Mouse (Mus musculus) hindbrain, embryonic 13.5 days (tissue): ENCODE results near the gene Erbb4. TPM values are rescaled to one million over a fixed set of nuclear protein-coding genes. Genes with fewer than 3 reads are reported as not detected.

Source experiments
- ATAC-seq: fragments of 200-750 bp; cut with Nextera tagmentation; 2 replicates; pipeline ENCODE4 v1.8.0; 2017; ENCODE audit warnings: moderate TSS enrichment; ENCODE audit not compliant: low FRiP score
- H3K27ac ChIP-seq: fragments of 300-500 bp; sonication (generic); 2 replicates; pipeline ENCODE4 v1.5.1; 2015; ENCODE audit warnings: inconsistent platforms, mild to moderate bottlenecking, moderate library complexity
- H3K27me3 ChIP-seq: fragments of 300-500 bp; sonication (generic); 2 replicates; pipeline ENCODE4 v1.6.1; 2015; ENCODE audit warnings: mild to moderate bottlenecking, inconsistent platforms
- H3K36me3 ChIP-seq: fragments of 300-500 bp; sonication (generic); 2 replicates; pipeline ENCODE4 v1.6.1; 2015; ENCODE audit warnings: mild to moderate bottlenecking, inconsistent platforms
- H3K4me1 ChIP-seq: fragments of 300-500 bp; sonication (generic); replicated peaks from 2 replicates; pipeline ENCODE4 v1.6.1; 2015; ENCODE audit warnings: inconsistent platforms
- H3K4me2 ChIP-seq: fragments of 300-500 bp; sonication (generic); 2 replicates; pipeline ENCODE4 v1.6.1; 2015; ENCODE audit warnings: inconsistent platforms, mild to moderate bottlenecking, moderate library complexity
- H3K4me3 ChIP-seq: fragments of 300-500 bp; sonication (generic); 2 replicates; pipeline ENCODE4 v1.5.1; 2015; ENCODE audit warnings: mild to moderate bottlenecking, inconsistent platforms
- H3K9ac ChIP-seq: fragments of 300-500 bp; sonication (generic); 2 replicates; pipeline ENCODE4 v1.6.1; 2015; ENCODE audit warnings: mild to moderate bottlenecking, inconsistent platforms
- H3K9me3 ChIP-seq: fragments of 300-500 bp; sonication (generic); 2 replicates; pipeline ENCODE4 v1.6.1; 2016; ENCODE audit warnings: inconsistent platforms
- WGBS: fragments of 180-500 bp; shearing (Covaris S2); methylation state at CpG from one replicate; pipeline ENCODE4 v1.1.7; 2015; 5-methylcytosine and 5-hydroxymethylcytosine counted together
- polyA plus RNA-seq: library from polyadenylated mRNA; unstranded; fragments of >200 nt; fragmentation: Nextera tagmentation; extraction: Ambion mirVana; gene quantifications from 2 replicates; pipeline ENCODE4 v1.2.1, GENCODE M21; 2015

Gene Erbb4
- polyA plus RNA-seq, 1 experiment from 2014 or later: 13.7 TPM

- Histone ChIP-seq H3K9ac (peak overlapping the region; percentile 89), H3K4me3 (peak overlapping the region; percentile 78), H3K36me3 (no peaks in the 10 kb centered on the region), H3K9me3 (no peaks in the 10 kb centered on the region), H3K4me2 (peak overlapping the region; percentile 89), H3K27ac (peak overlapping the region; percentile 85), H3K4me1 (peaks cover 28% of the 10 kb centered on the region), H3K27me3 (peaks cover 11% of the 10 kb centered on the region; the same call in 1 of the 2 replicates)
- WGBS: under 1% methylated on average over 29 of the region's 29 CpGs
- ATAC-seq: peak; percentile 44
Observed at GRCm38 (mm10) chr1:69105493-69106321, 2.2 kb downstream of the Erbb4 start.

- Histone ChIP-seq H3K27me3 (peaks cover 11% of the 10 kb centered on the region; the same call in 1 of the 2 replicates), H3K4me3 (peak overlapping the region; percentile 78), H3K36me3 (no peaks in the 10 kb centered on the region), H3K27ac (peak overlapping the region; percentile 85), H3K9me3 (no peaks in the 10 kb centered on the region), H3K4me2 (peak overlapping the region; percentile 89), H3K9ac (peak overlapping the region; percentile 89), H3K4me1 (peaks cover 28% of the 10 kb centered on the region)
- ATAC-seq: no peak
- WGBS: 0% methylated on average over 13 of the region's 13 CpGs
Observed at GRCm38 (mm10) chr1:69105096-69105492, 2.8 kb downstream of the Erbb4 start.

- Histone ChIP-seq H3K4me2 (peak overlapping the region; percentile 34), H3K9ac (peak overlapping the region; percentile 43; the same call in 1 of the 2 replicates), H3K9me3 (no peaks in the 10 kb centered on the region), H3K27ac (0 out of 2 replicates have a peak overlapping the region, but pooled peaks have one; percentile 12), H3K27me3 (no peaks in the 10 kb centered on the region), H3K36me3 (no peaks in the 10 kb centered on the region), H3K4me1 (peaks cover 24% of the 10 kb centered on the region), H3K4me3 (peak overlapping the region; percentile 12; the same call in 1 of the 2 replicates)
- ATAC-seq: no peak
- 54% methylated on average over 6 of the region's 6 CpGs for WGBS
Observed at GRCm38 (mm10) chr1:69103211-69103706, 4.6 kb downstream of the Erbb4 start.

DNA sequence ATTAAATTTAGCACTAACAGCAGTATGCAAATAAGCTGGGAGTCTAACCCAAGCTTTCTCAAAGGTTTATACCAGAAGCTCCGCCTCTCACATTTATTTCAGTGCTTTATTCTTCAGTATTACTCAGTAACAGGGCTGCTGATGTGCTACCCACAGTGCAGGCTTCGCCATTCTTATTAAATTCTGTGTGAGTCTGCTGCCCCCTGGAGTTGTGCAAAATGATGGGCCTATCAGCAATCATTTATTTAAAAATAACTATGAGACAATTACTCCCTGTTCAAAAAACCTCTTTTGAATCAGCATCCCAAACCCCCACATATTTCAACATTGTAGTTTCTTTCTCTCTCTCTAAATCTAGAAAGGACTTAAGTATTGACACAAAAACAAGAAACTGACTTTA lies 6.2 kb downstream of the Erbb4 start:
- Histone ChIP-seq H3K4me1 (peaks cover 24% of the 10 kb centered on the region), H3K9ac (no peak overlapping the region), H3K9me3 (no peaks in the 10 kb centered on the region), H3K4me2 (no peak overlapping the region), H3K36me3 (no peaks in the 10 kb centered on the region), H3K27me3 (no peaks in the 10 kb centered on the region), H3K4me3 (no peak overlapping the region), H3K27ac (no peak overlapping the region)
- WGBS: 69% methylated on average over 2 of the region's 2 CpGs
- ATAC-seq: no peak

GRCm38 (mm10) chr1:69093052-69093451 lies 14.8 kb downstream of the Erbb4 start:
- no peak for ATAC-seq
- H3K9ac ChIP-seq: no peak overlapping the region
- no peaks in the 10 kb centered on the region for H3K9me3 ChIP-seq
- H3K27me3 ChIP-seq: no peaks in the 10 kb centered on the region
- WGBS: 57% methylated on average over 3 of the region's 3 CpGs
- no peak overlapping the region for H3K4me3 ChIP-seq
- no peaks in the 10 kb centered on the region for H3K36me3 ChIP-seq
- no peaks in the 10 kb centered on the region for H3K4me1 ChIP-seq
- H3K4me2 ChIP-seq: no peak overlapping the region
- H3K27ac ChIP-seq: no peak overlapping the region

DNA sequence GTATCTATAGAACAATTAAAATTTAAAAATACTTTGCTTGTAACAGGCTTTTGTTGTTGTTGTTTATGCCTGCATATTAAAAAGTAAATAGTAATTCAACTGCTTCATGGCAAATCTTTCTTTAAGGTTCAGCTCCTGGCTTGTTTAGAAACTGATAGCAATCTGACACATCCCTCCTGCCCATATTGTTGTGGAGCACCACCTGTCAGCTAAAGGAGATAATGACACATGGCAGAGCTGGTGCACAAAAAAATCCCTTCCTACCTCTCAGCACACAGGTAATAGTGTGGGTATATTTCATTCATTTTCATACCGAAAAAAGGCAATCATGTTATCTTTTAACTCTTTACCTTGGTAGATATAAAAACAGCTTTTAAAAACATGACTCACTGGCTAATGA lies 18.5 kb downstream of the Erbb4 start:
- no peak overlapping the region for H3K27ac ChIP-seq
- no peaks in the 10 kb centered on the region for H3K9me3 ChIP-seq
- no peaks in the 10 kb centered on the region for H3K36me3 ChIP-seq
- ATAC-seq: no peak
- no peak overlapping the region for H3K9ac ChIP-seq
- 89% methylated on average over 1 of the region's 1 CpGs for WGBS
- H3K4me1 ChIP-seq: no peaks in the 10 kb centered on the region
- no peak overlapping the region for H3K4me3 ChIP-seq
- H3K4me2 ChIP-seq: no peak overlapping the region
- no peaks in the 10 kb centered on the region for H3K27me3 ChIP-seq

DNA sequence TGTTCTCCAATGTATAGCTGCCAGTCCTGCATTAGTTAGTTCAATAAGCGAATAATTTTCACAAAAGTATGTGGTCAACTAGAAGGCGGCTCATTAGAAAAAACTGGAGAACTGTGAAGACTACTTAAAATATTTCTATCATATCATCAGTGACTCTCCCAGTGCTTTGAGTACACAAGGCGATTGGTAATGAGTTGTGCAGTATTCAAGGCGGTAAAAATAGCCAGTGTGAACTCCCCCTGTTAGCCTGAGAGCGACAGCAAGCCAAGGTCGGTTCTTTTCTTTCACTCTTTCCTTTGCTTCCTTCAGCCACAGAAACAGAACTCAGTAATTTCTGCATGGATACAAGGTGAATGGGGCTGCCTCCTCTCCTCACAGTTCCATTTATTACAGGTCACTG lies 22.1 kb downstream of the Erbb4 start:
- no peak overlapping the region for H3K4me3 ChIP-seq
- H3K9ac ChIP-seq: no peak overlapping the region
- H3K4me1 ChIP-seq: no peaks in the 10 kb centered on the region
- 73% methylated on average over 6 of the region's 6 CpGs for WGBS
- H3K36me3 ChIP-seq: peaks cover 4% of the 10 kb centered on the region; the same call in 1 of the 2 replicates
- H3K4me2 ChIP-seq: no peak overlapping the region
- H3K27ac ChIP-seq: no peak overlapping the region
- no peaks in the 10 kb centered on the region for H3K9me3 ChIP-seq
- no peak for ATAC-seq
- H3K27me3 ChIP-seq: no peaks in the 10 kb centered on the region

- Histone ChIP-seq H3K36me3 (no peaks in the 10 kb centered on the region), H3K9ac (no peak overlapping the region), H3K4me1 (no peaks in the 10 kb centered on the region), H3K27me3 (no peaks in the 10 kb centered on the region), H3K27ac (no peak overlapping the region), H3K4me3 (no peak overlapping the region), H3K9me3 (no peaks in the 10 kb centered on the region), H3K4me2 (no peak overlapping the region)
- WGBS: 96% methylated on average over 4 of the region's 4 CpGs
- no peak for ATAC-seq
Observed at GRCm38 (mm10) chr1:69048918-69049317, 58.9 kb downstream of the Erbb4 start.

- ATAC-seq: no peak
- 66% methylated on average over 11 of the region's 11 CpGs for WGBS
- Histone ChIP-seq H3K27me3 (no peaks in the 10 kb centered on the region), H3K27ac (no peak overlapping the region), H3K36me3 (no peaks in the 10 kb centered on the region), H3K4me1 (no peaks in the 10 kb centered on the region), H3K4me3 (no peak overlapping the region), H3K4me2 (no peak overlapping the region), H3K9me3 (no peaks in the 10 kb centered on the region), H3K9ac (no peak overlapping the region)
Observed at GRCm38 (mm10) chr1:69046228-69046978, 61.5 kb downstream of the Erbb4 start.

DNA sequence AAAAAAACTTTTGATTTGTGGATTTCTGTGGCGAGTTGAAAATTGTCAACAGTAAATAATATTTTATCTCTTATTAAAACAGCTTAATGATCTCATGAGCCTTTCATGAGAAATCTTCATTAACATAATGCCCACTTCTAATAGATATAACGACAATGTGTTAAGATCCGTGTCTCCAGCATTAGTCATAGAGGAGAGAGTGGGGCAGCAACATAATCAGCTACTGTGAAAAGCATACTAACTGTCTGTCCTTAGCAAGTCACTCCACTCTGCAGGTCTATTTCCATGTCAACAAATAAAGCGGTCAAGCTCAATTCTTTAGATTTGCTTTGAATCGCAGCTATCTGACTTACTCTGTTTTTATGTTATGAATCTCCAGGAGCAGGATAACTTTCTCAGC lies 80.0 kb downstream of the Erbb4 start:
- ATAC-seq: no peak
- Histone ChIP-seq H3K4me2 (no peak overlapping the region; the same call in 1 of the 2 replicates), H3K4me1 (peaks cover 14% of the 10 kb centered on the region), H3K9me3 (no peaks in the 10 kb centered on the region), H3K27ac (no peak overlapping the region), H3K9ac (no peak overlapping the region), H3K4me3 (no peak overlapping the region), H3K27me3 (no peaks in the 10 kb centered on the region), H3K36me3 (no peaks in the 10 kb centered on the region)
- WGBS: 30% methylated on average over 5 of the region's 5 CpGs

- Histone ChIP-seq H3K27ac (peak overlapping the region; percentile 58), H3K27me3 (no peaks in the 10 kb centered on the region), H3K4me3 (no peak overlapping the region), H3K36me3 (no peaks in the 10 kb centered on the region), H3K4me2 (no peak overlapping the region), H3K9ac (no peak overlapping the region), H3K9me3 (no peaks in the 10 kb centered on the region), H3K4me1 (peaks cover 14% of the 10 kb centered on the region)
- WGBS: 9% methylated on average over 3 of the region's 3 CpGs
- peak; percentile 63 for ATAC-seq
Observed at GRCm38 (mm10) chr1:69024858-69025257, 83.0 kb downstream of the Erbb4 start.

- Histone ChIP-seq H3K4me2 (no peak overlapping the region), H3K27me3 (no peaks in the 10 kb centered on the region), H3K9ac (no peak overlapping the region), H3K4me3 (no peak overlapping the region), H3K27ac (no peak overlapping the region; the same call in 1 of the 2 replicates), H3K36me3 (no peaks in the 10 kb centered on the region), H3K9me3 (no peaks in the 10 kb centered on the region), H3K4me1 (peaks cover 13% of the 10 kb centered on the region)
- ATAC-seq: no peak
- WGBS: 24% methylated on average over 4 of the region's 4 CpGs
Observed at GRCm38 (mm10) chr1:69023157-69023925, 84.5 kb downstream of the Erbb4 start.
